Mouse (Mus musculus): ENCODE measurements at regions not wholly inside any gene's neighbourhood (a gene's known extent, or its start where the extent isn't known, plus 50 kb on each side); places are given as distances from the start of the nearest gene placed in this dataset.

GRCm38 (mm10) chr17:9227872-9228575 is 193.8 kb upstream of the Gm17728 start:
- TF ChIP-seq CTCF (IDR thresholded peaks at IDR 0.05; ENCODE audit: extremely low read depth, insufficient read depth, low read length) (no peak), POLR2A (IDR thresholded peaks at IDR 0.05; ENCODE audit: extremely low read depth, insufficient read depth, low read length) (no peak)

Data from cortical plate, adult 2 months (tissue).